Mouse (Mus musculus) CH12F3 (cell line): Measurements from ENCODE around the gene Lrrc4c.

Experiments used
- in situ Hi-C: fragments of 300-500 bp; cut with MboI; formaldehyde crosslinking; loops from 2 replicates; pipeline ENCODE4 v1.14.3; 2020; ENCODE audit warnings: low sequenced_read_pairs

The Lrrc4c gene

GRCm38 (mm10) chr2:97196968-97197606 lies 879.1 kb downstream of the Lrrc4c start:
- in situ Hi-C loops, result no loop called here

GRCm38 (mm10) chr2:97232966-97233365 lies 915.0 kb downstream of the Lrrc4c start:
- in situ Hi-C loops, result no loop called here

- in situ Hi-C loops, result no loop called here
Measured at GRCm38 (mm10) chr2:97234074-97234473, 916.1 kb downstream of the Lrrc4c start.

GRCm38 (mm10) chr2:97274651-97275050 lies 956.7 kb downstream of the Lrrc4c start:
- in situ Hi-C loops, result no loop called here

GRCm38 (mm10) chr2:97284986-97285385 lies 967.0 kb downstream of the Lrrc4c start:
- in situ Hi-C loops, result no loop called here

- in situ Hi-C loops, result no loop called here
Measured at GRCm38 (mm10) chr2:97294216-97294615, 976.2 kb downstream of the Lrrc4c start.

- in situ Hi-C loops, result no loop called here
Measured at GRCm38 (mm10) chr2:97299704-97300103, 981.7 kb downstream of the Lrrc4c start.

- in situ Hi-C loops, result no loop called here
Measured at GRCm38 (mm10) chr2:97318008-97318407, 1000.0 kb downstream of the Lrrc4c start.

GRCm38 (mm10) chr2:97318536-97318935 lies 1000.6 kb downstream of the Lrrc4c start:
- in situ Hi-C loops, result no loop called here

GRCm38 (mm10) chr2:97332084-97332682 lies 1014.2 kb downstream of the Lrrc4c start:
- in situ Hi-C loops, result no loop called here

GRCm38 (mm10) chr2:97339627-97340026 lies 1021.7 kb downstream of the Lrrc4c start:
- in situ Hi-C loops, result no loop called here

GRCm38 (mm10) chr2:97361235-97361634 lies 1043.3 kb downstream of the Lrrc4c start:
- in situ Hi-C loops, result no loop called here

GRCm38 (mm10) chr2:97369978-97370377 lies 1052.0 kb downstream of the Lrrc4c start:
- in situ Hi-C loops, result no loop called here

- in situ Hi-C loops, result no loop called here
Measured at GRCm38 (mm10) chr2:97391437-97391836, 1073.5 kb downstream of the Lrrc4c start.

GRCm38 (mm10) chr2:97391876-97392275 lies 1073.9 kb downstream of the Lrrc4c start:
- in situ Hi-C loops, result no loop called here

- in situ Hi-C loops, result no loop called here
Measured at GRCm38 (mm10) chr2:97413066-97413465, 1095.1 kb downstream of the Lrrc4c start.

- in situ Hi-C loops, result no loop called here
Measured at GRCm38 (mm10) chr2:97414416-97415362, 1096.7 kb downstream of the Lrrc4c start.

- in situ Hi-C loops, result no loop called here
Measured at GRCm38 (mm10) chr2:97434140-97434539, 1116.2 kb downstream of the Lrrc4c start.

GRCm38 (mm10) chr2:97435616-97436015 lies 1117.6 kb downstream of the Lrrc4c start:
- in situ Hi-C loops, result no loop called here

- in situ Hi-C loops, result no loop called here
Measured at GRCm38 (mm10) chr2:97437767-97438166, 1119.8 kb downstream of the Lrrc4c start.

GRCm38 (mm10) chr2:97463573-97463972 lies 1145.6 kb downstream of the Lrrc4c start:
- in situ Hi-C loops, result no loop called here
